Mouse (Mus musculus) forebrain, embryonic 13.5 days (tissue): ENCODE results near the gene Slc2a6. TPM values are rescaled to one million over a fixed set of nuclear protein-coding genes. Genes with fewer than 3 reads are reported as not detected.

Source experiments
- ATAC-seq: fragments of 200-750 bp; cut with Nextera tagmentation; 2 replicates; pipeline ENCODE4 v1.8.0; 2017
- H3K27ac ChIP-seq: fragments of 300-500 bp; sonication (generic); 2 replicates; pipeline ENCODE4 v1.5.1; 2015; ENCODE audit warnings: inconsistent platforms, mild to moderate bottlenecking, moderate library complexity
- H3K27me3 ChIP-seq: fragments of 300-500 bp; sonication (generic); 2 replicates; pipeline ENCODE4 v1.6.1; 2015; ENCODE audit warnings: mild to moderate bottlenecking, inconsistent platforms
- H3K36me3 ChIP-seq: fragments of 300-500 bp; sonication (generic); 2 replicates; pipeline ENCODE4 v1.6.1; 2015; ENCODE audit warnings: mild to moderate bottlenecking, inconsistent platforms; ENCODE audit not compliant: poor library complexity, severe bottlenecking
- H3K4me1 ChIP-seq: fragments of 300-500 bp; sonication (generic); 2 replicates; pipeline ENCODE4 v1.6.1; 2015; ENCODE audit warnings: inconsistent platforms
- H3K4me2 ChIP-seq: fragments of 300-500 bp; sonication (generic); 2 replicates; pipeline ENCODE4 v1.6.1; 2015; ENCODE audit warnings: inconsistent platforms, mild to moderate bottlenecking, moderate library complexity
- H3K4me3 ChIP-seq: fragments of 300-500 bp; sonication (generic); 2 replicates; pipeline ENCODE4 v1.5.1; 2015; ENCODE audit warnings: mild to moderate bottlenecking, inconsistent platforms
- H3K9ac ChIP-seq: fragments of 300-500 bp; sonication (generic); 2 replicates; pipeline ENCODE4 v1.6.1; 2015; ENCODE audit warnings: mild to moderate bottlenecking, inconsistent platforms
- H3K9me3 ChIP-seq: fragments of 300-500 bp; sonication (generic); replicated peaks from 2 replicates; pipeline ENCODE4 v1.6.1; 2016; ENCODE audit warnings: inconsistent platforms
- WGBS: fragments of 180-500 bp; shearing (Covaris S2); methylation state at CpG from one replicate; pipeline ENCODE4 v1.1.7; 2015; 5-methylcytosine and 5-hydroxymethylcytosine counted together
- polyA plus RNA-seq: library from polyadenylated mRNA; unstranded; fragments of >200 nt; fragmentation: Nextera tagmentation; extraction: Ambion mirVana; gene quantifications from 2 replicates; pipeline ENCODE4 v1.2.1, GENCODE M21; 2015

Slc2a6 gene
- polyA plus RNA-seq = 2.0 and 2.6 TPM in 2 replicates

GRCm38 (mm10) chr2:27027618-27028436, at the start of gene Slc2a6:
Gene Slc2a6, minus strand, starts transcription at chr2:27027998.
- Histone ChIP-seq H3K4me1 (peaks cover 16% of the 10 kb centered on the region), H3K9ac (peak within 1 kb of the TSS; percentile 55), H3K27ac (no peak within 1 kb of the TSS), H3K4me2 (peak within 1 kb of the TSS; percentile 67), H3K27me3 (peaks cover 22% of the 10 kb centered on the region), H3K9me3 (no peaks in the 10 kb centered on the region), H3K4me3 (peak within 1 kb of the TSS; percentile 37), H3K36me3 (no peaks in the 10 kb centered on the region)
- 2% methylated on average over 38 of the region's 38 CpGs for WGBS
- ATAC-seq = peak; percentile 99

- H3K4me1 ChIP-seq = peaks cover 35% of the 10 kb centered on the region
- ATAC-seq = no peak
- H3K9ac ChIP-seq = no peak overlapping the region
- no peak overlapping the region for H3K4me2 ChIP-seq
- WGBS = 68% methylated on average over 3 of the region's 3 CpGs
- no peaks in the 10 kb centered on the region for H3K27me3 ChIP-seq
- H3K9me3 ChIP-seq = no peaks in the 10 kb centered on the region
- no peak overlapping the region for H3K4me3 ChIP-seq
- no peaks in the 10 kb centered on the region for H3K36me3 ChIP-seq
- no peak overlapping the region for H3K27ac ChIP-seq
Measured at GRCm38 (mm10) chr2:27075485-27075884, 47.7 kb upstream of the Slc2a6 start.

- ATAC-seq = no peak
- Histone ChIP-seq H3K9ac (no peak overlapping the region), H3K4me3 (no peak overlapping the region), H3K36me3 (no peaks in the 10 kb centered on the region), H3K27ac (no peak overlapping the region), H3K4me1 (peaks cover 28% of the 10 kb centered on the region), H3K27me3 (no peaks in the 10 kb centered on the region), H3K9me3 (no peaks in the 10 kb centered on the region), H3K4me2 (no peak overlapping the region)
- WGBS = 86% methylated on average over 4 of the region's 4 CpGs
Measured at GRCm38 (mm10) chr2:27074804-27075203, 47.0 kb upstream of the Slc2a6 start.

- no peak overlapping the region for H3K4me2 ChIP-seq
- WGBS = 81% methylated on average over 4 of the region's 4 CpGs
Measured at GRCm38 (mm10) chr2:27073407-27073806, 45.6 kb upstream of the Slc2a6 start.

GRCm38 (mm10) chr2:27071978-27072377, 44.2 kb upstream of the Slc2a6 start, which contains the start of gene Mymk:
Gene Mymk, minus strand, starts transcription at chr2:27072179.
- Histone ChIP-seq H3K4me3 (no peak within 1 kb of the TSS), H3K9ac (no peak within 1 kb of the TSS), H3K9me3 (no peaks in the 10 kb centered on the region), H3K4me1 (peaks cover 6% of the 10 kb centered on the region), H3K4me2 (no peak within 1 kb of the TSS), H3K36me3 (no peaks in the 10 kb centered on the region), H3K27ac (no peak within 1 kb of the TSS), H3K27me3 (no peaks in the 10 kb centered on the region)
- 71% methylated on average over 2 of the region's 2 CpGs for WGBS
- no peak for ATAC-seq

More at GRCm38 (mm10) chr2:27073407-27073806, 45.6 kb upstream of the Slc2a6 start:
- no peaks in the 10 kb centered on the region for H3K9me3 ChIP-seq
- no peaks in the 10 kb centered on the region for H3K27me3 ChIP-seq
- H3K9ac ChIP-seq = no peak overlapping the region
- H3K4me3 ChIP-seq = no peak overlapping the region
- no peak for ATAC-seq
- H3K4me1 ChIP-seq = peaks cover 14% of the 10 kb centered on the region
- H3K36me3 ChIP-seq = no peaks in the 10 kb centered on the region
- no peak overlapping the region for H3K27ac ChIP-seq

- Histone ChIP-seq H3K9ac (no peak overlapping the region), H3K4me2 (no peak overlapping the region), H3K4me3 (no peak overlapping the region), H3K27ac (no peak overlapping the region), H3K4me1 (peaks cover 6% of the 10 kb centered on the region), H3K9me3 (no peaks in the 10 kb centered on the region), H3K27me3 (no peaks in the 10 kb centered on the region), H3K36me3 (no peaks in the 10 kb centered on the region)
- ATAC-seq = no peak
- WGBS = 25% methylated on average over 4 of the region's 4 CpGs
Measured at GRCm38 (mm10) chr2:27071137-27071536, 43.3 kb upstream of the Slc2a6 start.

- no peak overlapping the region for H3K4me2 ChIP-seq
- H3K9ac ChIP-seq = no peak overlapping the region
- no peaks in the 10 kb centered on the region for H3K9me3 ChIP-seq
- peaks cover 6% of the 10 kb centered on the region for H3K4me1 ChIP-seq
- H3K27ac ChIP-seq = no peak overlapping the region
- H3K4me3 ChIP-seq = no peak overlapping the region
- no peaks in the 10 kb centered on the region for H3K36me3 ChIP-seq
- ATAC-seq = no peak
- WGBS = 82% methylated on average over 2 of the region's 2 CpGs
- no peaks in the 10 kb centered on the region for H3K27me3 ChIP-seq
Measured at GRCm38 (mm10) chr2:27070247-27070813, 42.5 kb upstream of the Slc2a6 start.

- 63% methylated on average over 3 of the region's 3 CpGs for WGBS
Measured at GRCm38 (mm10) chr2:27069646-27070045, 41.8 kb upstream of the Slc2a6 start.

GRCm38 (mm10) chr2:27067996-27068395, 40.2 kb upstream of the Slc2a6 start:
- Histone ChIP-seq H3K36me3 (no peaks in the 10 kb centered on the region), H3K4me2 (no peak overlapping the region), H3K9me3 (no peaks in the 10 kb centered on the region), H3K27me3 (no peaks in the 10 kb centered on the region), H3K27ac (no peak overlapping the region), H3K9ac (no peak overlapping the region), H3K4me1 (peaks cover 6% of the 10 kb centered on the region), H3K4me3 (no peak overlapping the region)
- ATAC-seq = no peak
- WGBS = 56% methylated on average over 2 of the region's 2 CpGs

More at GRCm38 (mm10) chr2:27069646-27070045, 41.8 kb upstream of the Slc2a6 start:
- Histone ChIP-seq H3K27ac (no peak overlapping the region), H3K36me3 (no peaks in the 10 kb centered on the region), H3K9ac (no peak overlapping the region), H3K4me1 (peaks cover 6% of the 10 kb centered on the region), H3K4me2 (no peak overlapping the region), H3K27me3 (no peaks in the 10 kb centered on the region), H3K9me3 (no peaks in the 10 kb centered on the region), H3K4me3 (no peak overlapping the region)
- no peak for ATAC-seq

- H3K9me3 ChIP-seq = no peaks in the 10 kb centered on the region
- no peak overlapping the region for H3K4me3 ChIP-seq
- peaks cover 6% of the 10 kb centered on the region for H3K4me1 ChIP-seq
- H3K27ac ChIP-seq = no peak overlapping the region
- 91% methylated on average over 2 of the region's 2 CpGs for WGBS
- no peaks in the 10 kb centered on the region for H3K27me3 ChIP-seq
- H3K36me3 ChIP-seq = no peaks in the 10 kb centered on the region
- no peak for ATAC-seq
- H3K9ac ChIP-seq = no peak overlapping the region
- H3K4me2 ChIP-seq = no peak overlapping the region
Measured at GRCm38 (mm10) chr2:27067124-27067523, 39.3 kb upstream of the Slc2a6 start.

- 86% methylated on average over 9 of the region's 9 CpGs for WGBS
Measured at GRCm38 (mm10) chr2:27059187-27059586, 31.4 kb upstream of the Slc2a6 start.

GRCm38 (mm10) chr2:27058751-27059150, 31.0 kb upstream of the Slc2a6 start:
- Histone ChIP-seq H3K9ac (no peak overlapping the region), H3K27ac (no peak overlapping the region), H3K36me3 (no peaks in the 10 kb centered on the region), H3K27me3 (no peaks in the 10 kb centered on the region), H3K4me2 (no peak overlapping the region), H3K4me3 (no peak overlapping the region), H3K4me1 (peaks cover 11% of the 10 kb centered on the region; the same call in 1 of the 2 replicates), H3K9me3 (no peaks in the 10 kb centered on the region)
- WGBS = 63% methylated on average over 12 of the region's 12 CpGs
- ATAC-seq = no peak

More at GRCm38 (mm10) chr2:27059187-27059586, 31.4 kb upstream of the Slc2a6 start:
- peaks cover 11% of the 10 kb centered on the region; the same call in 1 of the 2 replicates for H3K4me1 ChIP-seq
- no peak for ATAC-seq
- H3K4me3 ChIP-seq = no peak overlapping the region
- H3K27me3 ChIP-seq = no peaks in the 10 kb centered on the region
- H3K9ac ChIP-seq = no peak overlapping the region
- no peaks in the 10 kb centered on the region for H3K36me3 ChIP-seq
- no peak overlapping the region for H3K27ac ChIP-seq
- H3K9me3 ChIP-seq = no peaks in the 10 kb centered on the region
- no peak overlapping the region for H3K4me2 ChIP-seq
